Mouse (Mus musculus): ENCODE measurements around the gene Sfn.
A peak's percentile ranks its signal among the peaks of the same experiment; 100 is the strongest.
"Not testable (repeated sequence)": the region's sequence is repeated elsewhere in the genome, so short reads cannot be mapped to it uniquely, and the experiment has no call there.

Sfn gene

GRCm38 (mm10) chr4:133601721-133602218, at the start of gene Sfn:
Sfn (minus strand) TSS chr4:133602168.
- DNase-seq: no peak

GRCm38 (mm10) chr4:133651445-133651844, 49.5 kb upstream of the Sfn start:
- no peak for DNase-seq

GRCm38 (mm10) chr4:133649989-133650699, 48.2 kb upstream of the Sfn start, which contains the start of gene Zdhhc18:
Zdhhc18 (minus strand) TSS chr4:133650154.
- peak; percentile 68 for DNase-seq

- not testable (repeated sequence) for DNase-seq
These were observed 47.5 kb upstream of the Sfn start for GRCm38 (mm10) chr4:133649464-133649863.

- no peak for DNase-seq
These were observed 43.7 kb upstream of the Sfn start for GRCm38 (mm10) chr4:133645680-133646079.

GRCm38 (mm10) chr4:133645195-133645594, 43.2 kb upstream of the Sfn start:
- DNase-seq: no peak

- no peak for DNase-seq
These were observed 32.1 kb upstream of the Sfn start for GRCm38 (mm10) chr4:133634043-133634410.

GRCm38 (mm10) chr4:133633332-133634042, 31.5 kb upstream of the Sfn start:
- peak; percentile 87 for DNase-seq

GRCm38 (mm10) chr4:133632483-133633327, 30.7 kb upstream of the Sfn start:
- DNase-seq: peak; percentile 51

GRCm38 (mm10) chr4:133631769-133632411, 29.9 kb upstream of the Sfn start:
- no peak for DNase-seq

GRCm38 (mm10) chr4:133631071-133631768, 29.3 kb upstream of the Sfn start:
- DNase-seq: no peak

GRCm38 (mm10) chr4:133630326-133630920, 28.5 kb upstream of the Sfn start:
- DNase-seq: no peak

- no peak for DNase-seq
These were observed 27.2 kb upstream of the Sfn start for GRCm38 (mm10) chr4:133629191-133629590.

GRCm38 (mm10) chr4:133628517-133628916, 26.5 kb upstream of the Sfn start:
- DNase-seq: no peak

GRCm38 (mm10) chr4:133627039-133627438, 25.1 kb upstream of the Sfn start:
- no peak for DNase-seq

- DNase-seq: no peak
These were observed 24.7 kb upstream of the Sfn start for GRCm38 (mm10) chr4:133626621-133627020.

GRCm38 (mm10) chr4:133626221-133626620, 24.3 kb upstream of the Sfn start:
- no peak for DNase-seq

- no peak for DNase-seq
These were observed 23.7 kb upstream of the Sfn start for GRCm38 (mm10) chr4:133625621-133626071.

GRCm38 (mm10) chr4:133624830-133625229, 22.9 kb upstream of the Sfn start:
- no peak for DNase-seq

GRCm38 (mm10) chr4:133622161-133622695, 20.3 kb upstream of the Sfn start:
- DNase-seq: no peak

- no peak for DNase-seq
These were observed 18.7 kb upstream of the Sfn start for GRCm38 (mm10) chr4:133620668-133621067.

Measured in right cerebral cortex, adult 18-20 months (tissue).